Mouse (Mus musculus) forebrain, postnatal 0 days (tissue): Measurements from ENCODE around the gene Vsx1. TPM values are rescaled to one million over a fixed set of nuclear protein-coding genes. Genes with fewer than 3 reads are reported as not detected.

ENCODE experiments used
- ATAC-seq: fragments of 200-750 bp; cut with Nextera tagmentation; 2 replicates; pipeline ENCODE4 v1.8.0; 2017; ENCODE audit warnings: mild to moderate bottlenecking, moderate library complexity
- DNase-seq: peaks from one replicate; pipeline ENCODE4 v3.0.0-alpha.2; 2015
- H3K27ac ChIP-seq: fragments of 300-500 bp; sonication (generic); 2 replicates; pipeline ENCODE4 v1.5.1; 2014; ENCODE audit warnings: low read depth, mild to moderate bottlenecking, antibody characterized with exemption, low read length, moderate library complexity, mixed read lengths
- H3K27me3 ChIP-seq: fragments of 300-500 bp; sonication (generic); 2 replicates; pipeline ENCODE4 v1.6.1; 2014; ENCODE audit warnings: mild to moderate bottlenecking, low read length, mixed read lengths; ENCODE audit not compliant: insufficient read depth
- H3K36me3 ChIP-seq: fragments of 300-500 bp; sonication (generic); 2 replicates; pipeline ENCODE4 v1.6.1; 2014; ENCODE audit warnings: mild to moderate bottlenecking, moderate library complexity; ENCODE audit not compliant: insufficient read depth
- H3K4me1 ChIP-seq: fragments of 300-500 bp; sonication (generic); 2 replicates; pipeline ENCODE4 v1.6.1; 2014; ENCODE audit warnings: antibody characterized with exemption; ENCODE audit not compliant: insufficient read depth
- H3K4me2 ChIP-seq: fragments of 300-500 bp; sonication (generic); 2 replicates; pipeline ENCODE4 v1.6.1; 2014; ENCODE audit warnings: low read depth, mild to moderate bottlenecking, moderate library complexity
- H3K4me3 ChIP-seq: fragments of 300-500 bp; sonication (generic); 2 replicates; pipeline ENCODE4 v1.5.1; 2014; ENCODE audit warnings: low read depth, low read length, mixed read lengths
- H3K9ac ChIP-seq: fragments of 300-500 bp; sonication (generic); 2 replicates; pipeline ENCODE4 v1.6.1; 2014; ENCODE audit warnings: mild to moderate bottlenecking
- H3K9me3 ChIP-seq: fragments of 300-500 bp; sonication (generic); 2 replicates; pipeline ENCODE4 v1.6.1; 2016; ENCODE audit warnings: low read length
- CTCF ChIP-seq: sonication (generic); IDR thresholded peaks from 2 replicates; pipeline ENCODE4 v1.5.1; 2016; ENCODE audit warnings: antibody characterized with exemption, control low read depth, low read depth
- WGBS: fragments of 180-500 bp; shearing (Covaris S2); extraction: QIAGEN DNeasy Blood & Tissue Kit; methylation state at CpG from one replicate; pipeline ENCODE4 v1.1.7; 2014; 5-methylcytosine and 5-hydroxymethylcytosine counted together
- polyA plus RNA-seq: library from polyadenylated mRNA; unstranded; fragments of >200 nt; fragmentation: Nextera tagmentation; extraction: Ambion mirVana; gene quantifications from 2 replicates; pipeline ENCODE4 v1.2.1, GENCODE M21; 2015
- total RNA-seq: library from RNA; depleted of rRNA; stranded (reverse); fragments of >200 nt; gene quantifications from 2 replicates; pipeline ENCODE4 v1.2.3, GENCODE M21; 2014; rRNA removed

Vsx1 gene
- total and polyA plus RNA-seq, 2 experiments from 2014 or later = 0.13 TPM; not detected in 1

- ATAC-seq (no peak), DNase-seq (no peak)
- WGBS = 68% methylated on average over 3 of the region's 3 CpGs
- Histone ChIP-seq H3K4me3 (no peak overlapping the region), H3K9ac (no peak overlapping the region), H3K9me3 (no peaks in the 10 kb centered on the region), H3K27me3 (no peaks in the 10 kb centered on the region), H3K36me3 (peaks cover 4% of the 10 kb centered on the region; the same call in 1 of the 2 replicates), H3K4me1 (no peaks in the 10 kb centered on the region), H3K27ac (no peak overlapping the region), H3K4me2 (no peak overlapping the region)
- TF ChIP-seq CTCF = no peak
Observed at GRCm38 (mm10) chr2:150635877-150636446, 53.2 kb downstream of the Vsx1 start.

Other genes with a start within 250 kb of the Vsx1 start
- gene Zfp442, start 237.9 kb downstream of the Vsx1 start, total RNA-seq = 6.6 and 7.4 TPM in 2 replicates
- gene Zfp442, start 237.9 kb downstream of the Vsx1 start, polyA plus RNA-seq = 3.2 and 4.5 TPM in 2 replicates
- gene Zfp345, start 204.3 kb downstream of the Vsx1 start, total RNA-seq = not detected in 2 replicates
- gene Zfp345, start 204.3 kb downstream of the Vsx1 start, polyA plus RNA-seq = 0.05 TPM in 1 of 2 replicates, not detected in the other
- not detected in 2 replicates for gene Cst7, start 118.9 kb downstream of the Vsx1 start, total RNA-seq
- gene Cst7, start 118.9 kb downstream of the Vsx1 start, polyA plus RNA-seq = 0.29 and 0.31 TPM in 2 replicates
- gene Apmap, start 80.8 kb downstream of the Vsx1 start, total RNA-seq = 40.9 and 43.0 TPM in 2 replicates
- gene Apmap, start 80.8 kb downstream of the Vsx1 start, polyA plus RNA-seq = 53.5 and 56.1 TPM in 2 replicates
- 16.9 and 17.8 TPM in 2 replicates for gene Acss1, start 20.9 kb downstream of the Vsx1 start, total RNA-seq
- gene Acss1, start 20.9 kb downstream of the Vsx1 start, polyA plus RNA-seq = 8.2 and 14.1 TPM in 2 replicates
- gene Entpd6, start 59.7 kb upstream of the Vsx1 start, total RNA-seq = 74.3 and 93.6 TPM in 2 replicates
- 57.7 and 76.0 TPM in 2 replicates for gene Entpd6, start 59.7 kb upstream of the Vsx1 start, polyA plus RNA-seq
- 146 and 174 TPM in 2 replicates for gene Pygb, start 97.4 kb upstream of the Vsx1 start, total RNA-seq
- 81.3 and 102 TPM in 2 replicates for gene Pygb, start 97.4 kb upstream of the Vsx1 start, polyA plus RNA-seq
- 146 and 152 TPM in 2 replicates for gene Abhd12, start 215.4 kb upstream of the Vsx1 start, total RNA-seq
- 149 and 150 TPM in 2 replicates for gene Abhd12, start 215.4 kb upstream of the Vsx1 start, polyA plus RNA-seq
- 11.2 and 12.8 TPM in 2 replicates for gene Gins1, start 216.0 kb upstream of the Vsx1 start, total RNA-seq
- 15.5 and 17.5 TPM in 2 replicates for gene Gins1, start 216.0 kb upstream of the Vsx1 start, polyA plus RNA-seq